Mouse (Mus musculus) neural tube, embryonic 10.5 days (tissue): Measurements from ENCODE around the gene Etnppl.
A peak's percentile ranks its signal among the peaks of the same experiment; 100 is the strongest.

Experiments used
- DNase-seq: peaks from one replicate; pipeline ENCODE4 v3.0.0-alpha.2; 2017; ENCODE audit warnings: low spot score; ENCODE audit errors: extremely low spot score

The Etnppl gene

DNA sequence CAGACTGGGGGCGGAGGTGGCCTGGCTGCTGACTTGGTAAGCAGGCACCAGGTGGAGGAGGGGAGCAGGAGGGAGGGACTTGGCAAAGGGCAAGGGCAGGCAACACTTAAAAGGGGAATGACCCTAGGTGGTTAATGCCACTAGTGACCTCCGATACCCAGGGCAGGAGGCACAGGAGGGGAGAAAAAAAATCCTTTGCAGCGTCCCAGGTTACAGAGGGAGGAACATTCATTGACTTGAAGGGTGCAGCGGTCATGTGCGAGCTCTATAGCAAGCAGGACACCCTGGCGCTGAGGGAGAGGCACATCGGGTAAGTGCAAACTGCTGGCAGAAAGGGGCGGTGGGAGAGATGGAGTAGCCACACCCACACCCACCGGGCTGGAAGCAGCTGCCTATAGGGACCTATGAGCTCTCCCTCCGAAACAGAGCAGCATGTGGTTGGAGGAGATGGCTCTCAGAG is at the start of gene Etnppl:
Gene Etnppl (plus strand): TSS at position 10 of the 460 bp plus-strand sequence.
- peak; percentile 36 for DNase-seq

DNA sequence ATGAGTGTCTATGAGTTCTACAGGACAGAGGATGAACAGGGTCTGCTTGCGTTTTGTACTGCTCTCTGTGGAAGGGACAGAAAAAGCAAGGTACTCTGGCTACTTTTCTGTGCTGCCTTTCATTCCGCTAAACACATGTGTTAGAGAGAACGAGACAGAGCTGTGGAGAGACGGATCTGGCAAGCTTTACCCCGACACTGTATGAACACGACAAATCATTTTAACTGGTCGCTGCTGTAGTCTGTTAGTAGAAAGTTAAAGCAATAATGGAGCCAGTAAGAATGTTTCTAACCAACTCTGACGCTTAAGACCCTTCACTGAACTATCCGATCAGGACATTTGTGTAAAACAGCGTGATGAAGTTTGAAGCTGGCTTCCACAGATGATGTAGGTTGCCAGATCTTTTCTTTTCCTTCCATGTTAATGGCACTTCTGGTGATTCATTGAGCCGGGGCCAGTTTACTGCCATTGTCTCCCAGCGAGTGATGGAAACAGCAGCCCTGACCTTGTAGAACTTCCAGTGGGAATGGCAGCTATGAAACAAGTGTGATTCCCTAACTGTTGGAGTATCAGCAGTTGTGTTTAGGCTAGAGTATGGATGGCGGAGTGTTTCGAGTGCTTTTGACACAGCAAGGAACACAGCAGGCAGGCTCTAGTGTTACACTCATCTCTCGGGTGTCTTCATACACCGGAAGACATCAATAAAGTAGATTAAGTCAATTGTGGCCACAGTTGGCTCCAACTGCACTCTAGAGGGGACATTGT is 48.7 kb upstream of the Etnppl start:
- no peak for DNase-seq

DNA sequence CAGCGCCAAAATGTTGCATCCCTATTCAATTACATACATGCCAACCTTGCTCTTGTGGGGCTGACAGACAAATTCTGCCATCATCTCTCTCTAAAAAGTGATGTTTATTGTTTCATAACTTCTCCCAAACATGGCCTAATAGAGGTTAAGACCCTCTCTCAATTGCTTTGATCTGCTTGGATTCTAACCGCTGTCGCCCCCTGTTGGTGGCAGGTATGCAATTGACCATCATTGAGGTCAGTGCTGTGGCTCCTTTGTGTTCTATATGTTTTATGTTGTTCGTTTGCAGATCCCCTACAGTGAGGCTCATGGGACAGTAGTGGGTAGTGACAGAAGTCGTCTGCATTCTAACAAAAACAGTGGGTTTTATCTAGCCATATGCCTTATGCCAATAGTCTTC is 44.0 kb upstream of the Etnppl start:
- DNase-seq, result no peak

DNA sequence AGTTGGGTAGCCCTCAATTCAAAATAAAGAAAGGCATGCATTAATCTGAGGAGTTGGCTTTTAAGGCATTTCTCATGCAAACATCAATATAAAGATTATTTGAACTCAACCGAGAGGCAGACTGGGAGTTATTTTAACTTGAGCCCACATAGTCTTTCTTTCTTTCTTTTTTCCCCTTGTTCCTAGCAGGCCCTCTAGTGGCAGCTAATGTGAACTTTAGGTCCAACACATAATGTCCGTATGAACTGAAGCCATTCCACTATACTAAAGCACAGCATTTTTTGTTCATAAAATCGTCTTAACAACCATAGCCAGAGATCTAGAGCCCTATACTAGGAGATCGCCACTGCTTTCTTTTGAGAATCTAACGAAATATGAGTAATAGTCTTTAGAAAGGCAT is 42.6 kb upstream of the Etnppl start:
- no peak for DNase-seq

DNA sequence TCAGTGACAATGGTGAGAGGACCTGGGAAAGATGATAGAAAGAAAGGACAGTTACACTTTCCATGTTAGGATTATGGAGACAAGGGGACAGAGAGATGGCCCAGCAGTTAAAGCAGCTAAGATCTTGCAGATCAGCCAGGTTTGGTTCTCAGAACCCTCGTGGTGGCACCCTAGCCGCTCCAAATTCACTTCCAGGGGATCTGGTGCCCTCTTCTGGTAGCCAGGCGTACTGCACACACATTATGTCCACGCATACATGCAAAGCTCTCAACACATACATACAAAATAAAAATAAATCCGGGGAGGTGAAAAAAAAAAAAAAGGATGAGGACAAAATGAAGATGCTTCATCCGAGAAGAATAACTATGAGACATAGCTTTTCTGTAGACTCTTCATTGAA is 40.6 kb upstream of the Etnppl start:
- DNase-seq, result no peak

DNA sequence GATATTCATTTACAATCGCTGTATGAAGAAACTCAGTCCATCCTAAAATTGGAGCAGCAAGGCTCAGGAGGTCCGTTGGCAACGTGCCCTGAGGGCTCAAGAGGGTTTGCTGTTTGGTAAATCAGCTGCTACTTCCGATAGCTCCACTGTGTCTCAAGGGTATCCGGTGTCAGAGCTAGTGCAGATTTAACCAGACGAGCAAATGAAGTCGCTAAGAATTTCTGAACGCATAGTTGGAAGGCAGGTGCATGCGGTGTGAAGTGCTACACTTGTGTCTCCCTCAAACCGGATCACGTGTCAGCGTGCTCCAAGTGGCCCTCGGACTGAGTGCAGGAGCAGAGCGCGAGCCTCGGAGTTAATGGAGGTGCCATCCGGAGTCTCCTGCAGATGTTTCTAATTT is 37.7 kb upstream of the Etnppl start:
- no peak for DNase-seq

DNA sequence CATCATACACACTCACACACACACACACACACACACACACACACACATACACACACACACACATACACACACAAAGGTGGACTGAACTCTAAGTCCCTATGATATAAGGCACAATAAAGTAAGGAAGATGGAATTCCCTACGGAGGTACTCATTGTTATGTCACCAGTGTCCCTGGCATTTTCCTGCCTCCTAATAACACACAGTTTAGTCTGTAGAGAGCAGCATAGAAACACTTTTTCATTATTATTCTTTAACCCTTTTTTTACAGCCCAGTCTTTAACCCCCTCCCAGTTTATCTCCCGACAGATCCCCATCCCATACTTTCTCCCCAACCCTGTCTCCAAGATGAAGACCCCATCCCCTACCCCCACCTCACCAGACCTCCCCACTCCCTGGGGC is 35.7 kb upstream of the Etnppl start:
- no peak for DNase-seq

DNA sequence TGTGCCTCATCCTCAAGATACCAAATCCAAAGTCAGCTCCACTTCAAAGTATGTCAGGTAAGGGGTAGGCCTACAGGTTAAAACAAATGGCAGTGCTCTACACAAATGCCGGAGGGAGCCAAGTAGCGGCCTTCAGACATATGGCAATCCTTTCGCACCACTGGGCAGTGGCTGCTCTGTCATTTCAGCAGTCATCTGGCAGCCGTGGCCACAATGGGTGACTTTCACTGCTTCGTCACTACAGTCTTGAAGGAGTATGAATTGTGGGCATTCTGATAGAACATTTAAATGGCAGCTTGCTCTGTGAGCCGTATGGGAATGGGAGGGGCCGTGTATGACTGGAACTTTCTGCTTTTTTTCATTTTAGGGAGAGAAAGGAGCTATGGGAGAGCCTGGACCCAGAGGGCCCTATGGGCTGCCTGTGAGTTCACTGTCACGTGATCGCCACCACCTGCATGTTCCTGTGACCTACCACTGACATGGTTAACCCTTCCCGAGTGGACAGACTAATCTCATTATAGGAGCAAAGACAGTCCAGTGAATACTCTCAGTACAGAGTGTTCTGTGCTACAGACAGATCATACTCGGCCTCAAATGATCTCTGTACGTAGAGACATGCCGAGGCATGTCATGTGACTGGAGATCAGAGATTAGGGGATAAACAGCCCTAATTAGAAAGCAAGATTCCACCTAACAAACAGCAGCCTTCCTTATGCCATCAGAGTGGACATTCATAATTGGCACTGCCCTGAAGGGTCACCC is 34.2 kb upstream of the Etnppl start:
- DNase-seq, result no peak

DNA sequence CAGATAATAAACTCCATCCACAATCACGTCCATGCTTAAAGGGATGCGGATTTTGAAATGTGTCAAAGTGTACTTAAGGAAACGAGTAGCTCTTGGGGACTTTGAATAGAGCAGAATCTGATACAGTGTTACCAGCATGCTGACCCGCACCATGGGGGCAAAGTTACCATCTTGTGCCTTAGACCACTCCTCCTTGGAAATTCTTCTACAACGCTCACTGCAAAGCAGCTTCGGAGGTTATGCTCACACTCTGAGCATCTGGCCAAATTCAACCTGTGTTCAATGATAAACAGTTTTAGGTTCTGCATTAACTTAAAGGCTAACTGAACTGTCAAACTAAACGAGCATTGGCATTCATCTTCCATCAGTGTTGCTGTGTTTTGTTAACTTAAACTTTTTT is 33.2 kb upstream of the Etnppl start:
- no peak for DNase-seq

DNA sequence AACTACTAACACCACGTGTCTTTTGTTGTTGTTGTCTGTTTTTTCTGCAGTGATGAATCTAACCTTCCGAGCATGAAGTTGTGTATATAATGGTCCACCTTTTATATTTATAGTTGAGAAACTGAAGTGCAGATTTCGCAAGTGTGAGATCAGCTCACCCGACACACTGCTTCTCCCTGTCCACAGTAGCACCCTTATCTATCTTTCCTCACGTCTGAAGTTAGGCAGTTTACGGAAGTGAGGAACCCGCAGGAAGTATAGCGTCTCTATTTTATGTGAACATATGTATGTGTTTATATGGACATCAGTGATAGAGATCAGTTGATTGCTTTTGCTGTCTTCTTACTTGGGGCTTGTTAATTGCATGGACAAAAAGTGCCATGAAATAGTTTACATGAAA is 22.2 kb upstream of the Etnppl start:
- DNase-seq, result no peak

DNA sequence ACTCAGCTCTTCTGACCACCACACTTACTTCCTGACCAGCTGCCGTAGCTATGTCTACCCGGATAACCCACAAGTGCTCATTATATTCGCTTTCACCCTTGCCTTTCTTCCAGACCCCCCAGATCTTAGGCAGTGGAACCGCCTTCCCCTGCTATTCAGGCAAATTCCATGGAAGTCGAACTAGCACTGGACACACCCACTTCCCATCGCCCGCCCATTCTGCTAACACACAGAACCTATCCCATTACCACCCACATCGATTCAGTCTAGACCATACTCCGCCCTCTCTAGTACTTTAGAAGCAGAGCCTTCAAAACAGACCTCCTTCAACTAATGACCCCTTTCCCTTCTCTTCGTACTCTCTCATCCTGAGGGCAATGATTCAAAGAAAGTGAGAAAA is 15.8 kb upstream of the Etnppl start:
- no peak for DNase-seq

DNA sequence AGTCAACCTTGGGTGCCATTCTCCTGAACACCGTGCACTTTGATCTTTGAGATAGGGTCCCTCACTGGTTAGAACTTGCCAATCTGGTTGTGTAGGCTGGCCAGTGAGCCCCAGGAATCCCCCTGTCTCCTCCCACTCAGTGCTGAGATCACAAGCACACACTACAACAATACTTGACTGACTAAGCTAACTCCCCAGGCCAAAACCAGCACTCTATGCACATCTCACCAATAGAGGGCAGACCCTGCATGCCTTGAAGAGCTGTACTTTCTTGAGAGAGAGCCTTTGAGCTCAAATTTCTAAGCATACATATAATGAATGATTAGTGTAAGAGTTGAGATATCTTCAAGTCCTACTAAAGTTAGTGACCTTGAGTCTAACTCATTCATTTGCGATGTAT is 9.3 kb upstream of the Etnppl start:
- no peak for DNase-seq

DNA sequence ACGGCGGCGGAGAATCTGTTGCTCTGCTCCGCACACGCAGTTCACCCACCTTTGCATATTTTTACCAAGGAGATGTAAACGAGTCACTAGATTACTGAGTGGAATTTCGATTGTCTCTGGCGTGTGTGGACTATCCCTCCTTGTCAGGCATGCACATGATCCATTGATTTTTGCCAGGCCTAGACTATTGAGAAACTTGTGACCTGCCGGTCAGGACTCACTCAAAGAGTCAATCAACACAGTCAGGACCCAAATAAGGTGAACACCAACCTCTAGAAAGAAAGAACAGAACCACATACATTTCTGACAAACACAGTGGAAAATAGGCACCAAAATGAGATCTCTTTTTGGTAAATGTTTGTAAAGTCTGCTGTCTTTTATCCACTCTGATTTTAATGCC is 2.8 kb upstream of the Etnppl start:
- DNase-seq, result no peak

DNA sequence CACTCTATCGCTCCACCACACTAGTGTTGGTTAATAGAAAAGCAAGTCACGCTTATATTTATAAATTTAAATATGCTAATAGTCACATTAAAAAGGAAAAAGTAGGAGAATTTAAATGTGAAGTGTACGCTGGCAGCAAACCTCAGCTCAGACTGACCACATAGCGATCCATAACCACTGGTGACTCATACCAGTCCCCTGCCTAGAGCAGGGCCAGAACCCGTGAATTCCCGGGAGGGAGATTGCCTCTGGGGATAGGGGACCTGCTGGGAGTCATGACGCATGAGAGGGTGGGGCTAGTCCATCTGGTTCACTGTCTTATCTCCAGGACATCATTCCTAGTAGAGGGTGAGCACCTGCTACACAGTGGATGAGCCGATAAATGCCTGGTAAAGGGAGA is 1.6 kb upstream of the Etnppl start:
- DNase-seq, result no peak

DNA sequence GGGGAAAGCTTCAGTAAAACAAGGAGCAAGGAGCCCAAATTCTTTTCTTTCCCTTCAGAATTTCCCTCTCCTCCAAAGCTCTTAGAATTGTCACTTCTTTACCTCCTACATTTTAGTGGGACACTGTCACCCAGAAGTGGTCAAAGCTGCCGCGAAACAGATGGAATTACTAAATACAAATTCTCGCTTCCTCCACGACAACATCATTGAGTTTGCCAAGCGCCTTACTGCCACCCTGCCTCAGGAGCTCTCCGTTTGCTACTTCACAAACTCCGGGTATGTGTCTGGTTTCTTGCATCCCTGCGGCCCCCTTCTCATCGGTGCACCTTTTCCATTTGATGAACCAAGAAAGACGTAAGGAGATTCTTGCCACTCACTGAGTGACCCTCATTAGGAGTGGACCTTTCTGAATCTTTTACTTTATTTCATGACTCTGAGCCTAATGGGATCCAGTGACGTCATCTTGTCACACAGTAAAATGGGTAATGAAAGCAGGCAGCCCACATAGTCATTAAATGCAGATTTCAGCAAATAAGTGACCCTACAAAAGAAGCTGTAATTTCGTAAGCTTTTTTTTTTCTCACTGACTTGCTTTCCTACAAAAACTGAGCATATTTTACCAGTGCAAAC is 3.4 kb downstream of the Etnppl start:
- DNase-seq, result no peak

DNA sequence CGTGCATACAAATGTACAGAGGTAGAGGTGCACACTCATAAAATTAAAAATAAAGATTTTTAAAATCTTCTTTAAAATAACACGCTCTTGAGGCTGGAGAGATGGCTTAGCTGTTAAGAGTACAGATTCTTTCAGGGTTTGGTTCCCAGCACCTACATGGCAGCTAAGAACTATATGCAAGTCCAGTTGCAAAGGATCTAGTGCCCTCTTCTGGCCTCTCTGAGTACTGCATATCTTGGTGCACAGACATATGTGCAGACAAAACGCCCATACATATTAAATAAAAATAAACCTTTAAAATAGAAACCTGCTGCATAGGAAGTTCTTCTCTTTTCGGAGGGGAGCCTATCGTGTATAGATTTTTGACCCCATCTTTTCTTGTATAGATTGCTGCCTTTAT is 11.1 kb downstream of the Etnppl start:
- DNase-seq, result no peak

DNA sequence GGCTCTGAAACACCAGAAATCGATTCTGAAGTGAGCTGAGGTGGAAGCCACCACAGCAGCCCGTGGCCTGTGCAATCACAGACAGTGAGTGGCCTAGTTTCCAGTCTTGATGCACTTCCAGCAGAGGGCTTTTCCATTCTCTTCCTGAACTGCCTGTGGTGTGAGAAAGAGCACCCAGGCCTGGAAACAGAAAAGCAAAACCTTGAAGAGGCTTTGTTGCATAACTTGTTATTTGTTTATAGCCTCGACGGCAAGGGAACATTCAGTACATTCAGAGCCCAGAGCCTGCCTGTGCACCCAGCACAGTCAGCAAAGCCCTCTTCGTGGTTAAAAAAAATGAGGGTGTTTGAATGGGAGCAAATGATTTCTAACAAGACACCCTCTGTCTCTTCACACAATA is 16.6 kb downstream of the Etnppl start:
- no peak for DNase-seq

DNA sequence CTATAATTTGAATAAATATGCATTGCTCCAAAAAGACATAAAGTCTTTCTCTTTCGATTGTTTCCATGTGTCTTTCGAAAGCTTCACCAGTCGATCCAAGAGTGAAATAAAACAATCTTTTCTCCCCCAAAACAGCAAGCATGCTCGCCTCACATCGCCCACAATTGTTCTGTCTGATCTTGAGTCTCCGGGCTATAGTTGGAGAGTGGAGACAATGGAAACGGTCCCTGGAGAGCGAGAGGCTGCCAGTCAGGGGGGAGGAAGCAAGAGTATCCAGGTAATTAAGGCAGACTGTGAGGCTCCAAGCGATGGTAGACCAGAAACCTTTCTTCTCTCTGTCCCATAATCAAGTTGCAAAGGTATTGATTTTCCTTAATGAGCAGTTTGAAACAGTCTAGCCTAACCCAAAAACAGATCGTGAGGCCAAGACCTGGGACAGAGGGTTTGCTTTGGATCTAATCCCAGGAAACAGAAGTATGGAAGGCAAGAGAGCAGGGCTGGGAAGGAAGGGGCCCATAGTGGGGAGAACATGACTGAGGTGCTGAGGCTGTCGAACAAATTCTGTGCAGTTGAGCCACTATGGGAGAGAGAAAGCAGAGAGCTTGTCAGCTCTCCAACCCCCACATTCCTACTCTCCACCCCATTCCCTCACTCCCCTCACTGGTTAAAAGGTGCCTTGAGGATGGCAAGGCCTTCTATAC is 29.0 kb downstream of the Etnppl start:
- no peak for DNase-seq

DNA sequence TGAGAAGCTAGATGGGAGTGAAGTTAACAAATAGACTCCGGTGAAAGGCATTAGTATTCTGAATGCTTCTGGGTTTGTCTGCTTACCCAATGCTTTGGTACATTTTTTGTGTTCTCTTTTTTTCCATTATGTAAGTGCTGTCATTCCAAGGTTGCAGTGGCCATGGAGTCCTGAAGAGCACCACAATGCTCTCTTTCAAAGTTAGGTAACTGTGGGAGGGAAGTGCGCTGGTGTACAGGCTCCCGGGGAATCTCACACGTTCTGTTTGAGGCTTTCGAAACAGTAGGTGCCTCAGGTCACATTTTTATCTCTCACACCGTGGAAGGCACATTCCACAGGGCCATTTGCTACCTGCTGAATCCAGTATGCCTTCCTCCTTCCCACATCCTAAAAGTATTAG is 32.3 kb downstream of the Etnppl start:
- DNase-seq, result no peak

DNA sequence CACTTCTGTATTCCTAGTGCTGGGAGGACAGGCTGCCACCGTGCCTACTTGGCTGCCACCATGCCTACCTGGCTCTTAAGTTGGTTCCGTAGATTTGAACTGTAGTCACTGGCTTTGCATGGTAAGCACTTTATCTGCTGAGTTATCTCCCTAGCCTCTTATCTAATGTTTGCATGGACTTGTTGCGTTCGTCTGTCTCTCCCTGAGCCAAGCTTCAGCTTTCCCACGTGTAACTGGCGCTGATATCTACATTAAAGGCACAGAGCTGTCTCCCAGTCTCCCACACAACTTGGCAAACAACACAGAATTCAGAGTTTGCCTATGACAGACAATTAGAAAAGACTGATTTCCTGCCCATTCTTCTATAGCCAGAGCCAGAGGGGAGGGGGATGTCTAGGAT is 43.4 kb downstream of the Etnppl start:
- no peak for DNase-seq

DNA sequence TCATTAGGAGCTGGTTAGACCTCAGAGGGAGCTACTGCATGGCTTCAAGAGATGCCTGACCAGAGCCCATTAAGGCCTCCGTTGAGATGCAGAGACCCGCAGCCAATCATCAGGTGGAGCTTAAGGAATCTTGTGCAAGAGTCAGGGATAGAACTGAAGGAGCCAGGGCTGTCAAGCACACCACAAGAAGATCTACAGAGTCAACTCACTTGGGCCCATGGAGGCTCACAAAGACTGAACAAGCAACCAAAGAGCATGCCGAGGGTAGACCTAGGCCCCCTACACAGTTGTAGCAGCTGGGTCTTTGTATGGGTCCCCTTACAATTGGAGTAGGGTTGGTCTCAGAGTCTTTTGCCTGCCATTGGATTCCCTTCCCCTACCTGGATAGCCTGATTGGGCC is 45.2 kb downstream of the Etnppl start:
- no peak for DNase-seq

DNA sequence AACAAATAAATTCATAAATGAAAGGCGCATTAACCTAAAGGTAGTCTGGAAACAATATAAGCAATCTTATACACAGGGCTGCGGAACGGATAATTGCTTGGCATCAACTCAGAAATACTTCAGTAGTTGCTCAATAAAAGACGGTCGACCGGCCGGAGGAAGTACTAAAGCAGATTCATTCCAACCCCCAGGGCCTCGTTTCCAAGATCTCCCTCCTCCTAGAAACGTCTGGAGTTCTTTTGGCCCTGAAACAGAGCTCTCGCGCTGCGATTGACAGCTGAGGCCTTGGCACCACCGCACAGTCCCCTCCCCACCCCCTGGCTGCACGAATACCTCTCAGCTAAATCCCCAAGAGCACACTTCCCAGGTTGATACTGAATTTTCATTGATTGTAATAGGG is 54.0 kb downstream of the Etnppl start:
- no peak for DNase-seq
